ENCODE assay signal across 8 mouse cellular contexts in the genomic region with DNA sequence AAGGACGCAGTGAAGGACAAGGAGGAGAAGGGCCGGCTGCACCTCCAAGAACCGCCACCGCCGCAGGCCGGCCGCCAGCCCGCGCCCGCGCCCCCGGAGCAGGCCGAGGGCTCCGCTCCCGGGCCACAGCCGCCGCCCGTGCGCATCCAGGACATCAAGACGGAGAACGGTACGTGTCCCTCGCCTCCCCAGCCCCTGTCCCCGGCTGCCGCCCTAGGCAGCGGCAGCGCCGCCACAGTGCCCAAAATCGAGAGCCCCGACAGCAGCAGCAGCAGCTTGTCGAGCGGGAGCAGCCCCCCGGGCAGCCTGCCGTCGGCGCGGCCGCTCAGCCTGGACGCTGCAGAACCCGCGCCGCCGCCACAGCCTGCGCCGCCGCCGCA. TPM values are rescaled to one million over a fixed set of nuclear protein-coding genes. Genes with fewer than 3 reads are reported as not detected.
DNase-seq lines count a peak whose midpoint lies in the region; ATAC-seq and TF ChIP-seq lines count a peak whose summit lies in the region.

No protein-coding gene starts in this region.

- H3K9ac ChIP-seq in heart, embryonic 12.5 days, result peak overlapping the region; percentile 92
- no peak overlapping the region for H3K9ac ChIP-seq in ES-E14 (ENCODE audit: insufficient read depth, low read depth, low read length, poor library complexity, severe bottlenecking)
- H3K9ac ChIP-seq in forebrain, embryonic 13.5 days, result peak overlapping the region; percentile 55
- peak overlapping the region; percentile 78 for H3K9ac ChIP-seq in limb, embryonic 15.5 days

- peak overlapping the region; percentile 93 for H3K4me3 ChIP-seq in heart, embryonic 12.5 days
- peak overlapping the region; percentile 44 to 60; a peak in 3 of 4 replicates for H3K4me3 ChIP-seq in ES-E14 (ENCODE audit: insufficient read depth in 1 of 2, low read depth in 1 of 2, low read length in 2 of 2, poor library complexity in 1 of 2, severe bottlenecking in 1 of 2)
- peak overlapping the region; percentile 49 for H3K4me3 ChIP-seq in forebrain, embryonic 13.5 days
- peak overlapping the region; percentile 68 for H3K4me3 ChIP-seq in limb, embryonic 15.5 days

- ATAC-seq in heart, embryonic 12.5 days (ENCODE audit: insufficient number of reproducible peaks, low FRiP score), result no peak
- no peak for ATAC-seq in forebrain, embryonic 13.5 days
- ATAC-seq in limb, embryonic 15.5 days (ENCODE audit: insufficient number of reproducible peaks, low FRiP score, low TSS enrichment, low read depth), result no peak

- H3K36me3 ChIP-seq in heart, embryonic 12.5 days, result peaks cover 7% of the 10 kb centered on the region
- H3K36me3 ChIP-seq in ES-E14 (ENCODE audit: control insufficient read depth, insufficient read depth, low read length, poor library complexity, severe bottlenecking), result no peaks in the 10 kb centered on the region
- no peaks in the 10 kb centered on the region for H3K36me3 ChIP-seq in forebrain, embryonic 13.5 days (ENCODE audit: poor library complexity, severe bottlenecking)
- H3K36me3 ChIP-seq in limb, embryonic 15.5 days, result no peaks in the 10 kb centered on the region

- no peaks in the 10 kb centered on the region for H3K9me3 ChIP-seq in heart, embryonic 12.5 days (replicated peaks)
- no peaks in the 10 kb centered on the region for H3K9me3 ChIP-seq in ES-E14 (ENCODE audit: control insufficient read depth, insufficient read depth, low read depth, low read length)
- no peaks in the 10 kb centered on the region for H3K9me3 ChIP-seq in forebrain, embryonic 13.5 days (replicated peaks)
- no peaks in the 10 kb centered on the region for H3K9me3 ChIP-seq in limb, embryonic 15.5 days

- no peak for DNase-seq in heart, adult 8-10 months (ENCODE audit: low spot score)
- DNase-seq in ES-E14 (ENCODE audit: low read depth, low spot score), result no peak
- DNase-seq in right cerebral cortex, postnatal 14 days, result no peak
- no peak for DNase-seq in layer of hippocampus, adult 8-10 months (ENCODE audit: low spot score in 2 of 2)
- DNase-seq in embryo, embryonic 10 days (ENCODE audit: low spot score), result no peak

- under 1% methylated on average over 47 of the region's 47 CpGs for WGBS in heart, embryonic 12.5 days
- WGBS in forebrain, embryonic 13.5 days, result under 1% methylated on average over 35 of the region's 47 CpGs
- under 1% methylated on average over 40 of the region's 47 CpGs for WGBS in limb, embryonic 15.5 days

- H3K27me3 ChIP-seq in heart, embryonic 12.5 days (replicated peaks), result peaks cover 55% of the 10 kb centered on the region
- peaks cover 94% of the 10 kb centered on the region for H3K27me3 ChIP-seq in forebrain, embryonic 13.5 days
- peaks cover 56% of the 10 kb centered on the region for H3K27me3 ChIP-seq in limb, embryonic 15.5 days

- H3K27ac ChIP-seq in heart, embryonic 12.5 days (ENCODE audit: poor library complexity, severe bottlenecking), result peak overlapping the region; percentile 100
- H3K27ac ChIP-seq in ES-E14 (ENCODE audit: insufficient read depth, low read depth, low read length, poor library complexity, severe bottlenecking), result no peak overlapping the region
- no peak overlapping the region for H3K27ac ChIP-seq in forebrain, embryonic 13.5 days
- H3K27ac ChIP-seq in limb, embryonic 15.5 days, result peak overlapping the region; percentile 97

- H3K4me1 ChIP-seq in heart, embryonic 12.5 days (replicated peaks), result peaks cover 21% of the 10 kb centered on the region
- no peaks in the 10 kb centered on the region; a peak in 1 of 4 replicates for H3K4me1 ChIP-seq in ES-E14 (ENCODE audit: control insufficient read depth in 2 of 2, insufficient read depth in 2 of 2, low read length in 2 of 2, poor library complexity in 1 of 2)
- peaks cover 44% of the 10 kb centered on the region for H3K4me1 ChIP-seq in forebrain, embryonic 13.5 days
- H3K4me1 ChIP-seq in limb, embryonic 15.5 days, result peaks cover 52% of the 10 kb centered on the region

- in situ Hi-C loops in ES-E14 (cut with MboI; ENCODE audit: low sequenced_read_pairs in 2 of 2, unreplicated experiment in 2 of 2), result loop anchor here (5.0 to 25.0 kb wide), 2 partner anchors 180 to 405 kb away; partner anchors contain the start of gene Foxf2 (in 2 of the 2)

- peak overlapping the region; percentile 98 for H3K4me2 ChIP-seq in heart, embryonic 12.5 days
- H3K4me2 ChIP-seq in forebrain, embryonic 13.5 days, result peak overlapping the region; percentile 89
- H3K4me2 ChIP-seq in limb, embryonic 15.5 days, result peak overlapping the region; percentile 92

TF ChIP-seq in ES-E14, 5 proteins besides CTCF, POLR2A, EP300 and RAD21:
- TF ChIP-seq HCFC1 (IDR thresholded peaks at IDR 0.05; ENCODE audit: borderline replicate concordance, insufficient read depth, low read length) (no peak), MAFK (IDR thresholded peaks at IDR 0.05; ENCODE audit: insufficient read depth, low read depth, low read length) (no peak)

RNA-seq across cellular contexts. Expression of gene Foxc1, which starts 1.3 kb away (rescaled TPM):
- 5.4 and 6.4 TPM in 2 replicates for polyA plus RNA-seq in heart, embryonic 12.5 days (2016; fragmentation: Nextera tagmentation; extraction: Ambion mirVana)
- 1 to 10 TPM; 4.4 to 6.1 (median 4.9) TPM for total RNA-seq in heart, adult 8-10 months (2022)
- total RNA-seq in ES-E14 (2012; rRNA removed), result 0.42 and 1.2 TPM in 2 replicates
- polyA plus RNA-seq in forebrain, embryonic 13.5 days (2015; fragmentation: Nextera tagmentation; extraction: Ambion mirVana), result 0.65 and 1.1 TPM in 2 replicates
- polyA plus RNA-seq in limb, embryonic 15.5 days (2015; fragmentation: Nextera tagmentation; extraction: Ambion mirVana), result 2.0 and 3.1 TPM in 2 replicates
- 1 to 10 TPM; 4.1 to 5.0 (median 4.7) TPM for total RNA-seq in layer of hippocampus, adult 8-10 months (2022)

Comparison
In these comparisons a context has a peak if more than half of its experiments do, and no peak if none do; other contexts are left out.
1. H3K27ac ChIP-seq: peak in heart, embryonic 12.5 days (single experiment) and limb, embryonic 15.5 days (single experiment); none in ES-E14 (single experiment) and forebrain, embryonic 13.5 days (single experiment).
2. Peak in every context shown above with its lines, with median percentiles within 50 percentile points of each other: H3K4me2 ChIP-seq and H3K4me3 ChIP-seq.